Mouse (Mus musculus) c-Kit-positive CD71-positive TER-119-positive erythroid progenitor cells, embryonic 14.5 days (primary cell): ENCODE measurements at regions not wholly inside any gene's neighbourhood (a gene's known extent, or its start where the extent isn't known, plus 50 kb on each side); places are given as distances from the start of the nearest gene placed in this dataset.
A peak's percentile ranks its signal among the peaks of the same experiment; 100 is the strongest.

ENCODE experiments used
- DNase-seq: peaks from one replicate; pipeline ENCODE4 v3.0.0-alpha.2; 2013; ENCODE audit warnings: low spot score

GRCm38 (mm10) chr2:79136619-79137458, 118.4 kb upstream of the Itga4 start:
- DNase-seq, result no peak

DNA sequence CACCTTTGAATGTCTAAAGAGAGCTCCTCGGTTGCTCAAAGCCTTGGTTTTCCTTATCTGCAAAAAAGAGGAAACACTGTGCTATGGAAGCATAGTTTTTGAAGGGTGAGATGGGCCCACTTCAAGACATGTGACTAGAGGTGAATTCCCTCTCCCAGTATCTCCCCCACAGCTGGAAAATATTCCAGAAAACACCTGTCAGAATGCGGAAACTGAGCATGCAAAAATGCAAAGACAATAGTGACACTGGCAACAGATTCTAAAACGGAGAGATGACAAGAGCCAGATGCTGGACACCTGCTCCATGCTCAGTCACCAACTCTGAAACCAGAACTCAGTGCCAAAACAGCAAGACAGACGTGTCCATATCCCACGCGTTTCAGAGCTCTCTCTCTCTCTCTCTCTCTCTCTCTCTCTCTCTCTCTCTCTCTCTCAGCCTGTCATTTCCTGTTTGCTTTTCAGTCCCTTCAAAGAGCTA, 117.5 kb upstream of the Itga4 start:
- no peak for DNase-seq

GRCm38 (mm10) chr2:79138368-79139109, 116.7 kb upstream of the Itga4 start:
- no peak for DNase-seq

GRCm38 (mm10) chr2:79141961-79142360, 113.3 kb upstream of the Itga4 start:
- no peak for DNase-seq

GRCm38 (mm10) chr2:79143196-79143595, 112.0 kb upstream of the Itga4 start:
- DNase-seq, result no peak

DNA sequence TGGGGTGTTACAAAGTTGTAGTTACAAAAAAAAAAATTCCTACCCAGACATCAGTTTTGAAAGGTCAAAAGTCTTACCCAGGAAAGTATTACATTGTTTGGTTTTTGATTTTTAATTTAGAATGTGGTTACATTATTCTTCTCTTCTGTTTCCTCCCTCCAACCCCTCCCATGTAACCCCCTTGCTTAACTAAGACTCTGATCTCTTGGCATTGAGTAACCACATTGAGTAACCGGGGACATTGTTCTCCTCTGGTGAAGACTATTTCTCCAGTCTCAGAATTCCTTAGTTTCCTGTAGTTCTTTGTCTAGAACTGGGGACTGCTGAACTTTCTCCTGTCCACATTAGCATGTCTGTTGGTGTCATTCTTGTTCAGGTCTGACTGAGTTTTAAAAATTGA, 109.3 kb upstream of the Itga4 start:
- no peak for DNase-seq

DNA sequence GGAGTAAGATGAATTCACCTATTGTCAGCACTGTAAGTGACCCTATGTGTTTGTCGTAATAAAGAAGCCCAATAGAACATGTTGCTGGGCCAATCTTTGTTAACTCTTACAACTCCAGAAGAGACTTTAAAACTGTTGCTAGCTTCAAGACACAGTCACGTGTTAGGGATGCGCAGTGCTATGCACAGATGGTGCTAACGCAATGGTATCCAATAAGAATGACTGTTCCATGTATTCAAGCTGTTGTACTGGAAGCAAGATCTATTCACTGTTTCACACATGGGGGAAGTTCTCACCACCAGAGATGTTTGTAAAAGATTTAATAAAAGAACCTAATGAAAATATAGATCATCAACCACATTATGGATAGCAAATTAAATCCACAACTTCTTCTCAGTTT, 108.7 kb upstream of the Itga4 start:
- DNase-seq, result no peak

DNA sequence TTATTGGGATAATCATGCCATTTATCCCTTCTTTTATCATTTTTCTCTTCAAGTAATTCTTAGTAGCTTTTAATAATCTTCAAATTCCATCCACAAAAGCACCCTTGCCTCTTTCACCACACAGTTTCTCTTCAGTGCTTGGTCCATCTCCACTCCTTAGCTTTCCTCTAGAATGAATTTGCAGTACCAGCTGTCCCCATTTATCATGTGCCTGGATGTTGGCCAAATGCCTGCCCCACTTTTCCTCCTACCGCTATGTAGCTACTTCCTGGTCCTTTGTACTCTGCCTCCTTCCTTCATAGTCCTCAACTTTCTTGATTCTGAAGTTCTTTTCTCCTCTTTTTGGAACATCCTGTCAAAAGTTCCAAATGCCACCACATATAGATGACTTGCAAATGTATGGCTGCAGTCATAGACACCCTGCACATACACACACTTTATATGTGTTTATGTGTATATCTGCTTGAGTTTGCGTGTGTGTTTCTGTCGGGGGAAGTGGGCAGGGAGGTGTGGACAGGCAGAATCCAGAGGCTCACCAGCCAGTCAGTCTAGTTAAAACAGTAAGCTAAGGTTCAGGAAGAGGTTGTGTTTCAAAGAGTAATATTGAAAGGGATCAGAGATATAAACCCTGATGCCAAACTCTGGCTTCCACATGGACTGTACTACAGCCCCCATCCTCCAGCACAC, 106.1 kb upstream of the Itga4 start:
- DNase-seq, result no peak

GRCm38 (mm10) chr2:79151610-79152009, 103.6 kb upstream of the Itga4 start:
- no peak for DNase-seq

- DNase-seq, result no peak
These were observed 103.1 kb upstream of the Itga4 start for GRCm38 (mm10) chr2:79152031-79152694.

DNA sequence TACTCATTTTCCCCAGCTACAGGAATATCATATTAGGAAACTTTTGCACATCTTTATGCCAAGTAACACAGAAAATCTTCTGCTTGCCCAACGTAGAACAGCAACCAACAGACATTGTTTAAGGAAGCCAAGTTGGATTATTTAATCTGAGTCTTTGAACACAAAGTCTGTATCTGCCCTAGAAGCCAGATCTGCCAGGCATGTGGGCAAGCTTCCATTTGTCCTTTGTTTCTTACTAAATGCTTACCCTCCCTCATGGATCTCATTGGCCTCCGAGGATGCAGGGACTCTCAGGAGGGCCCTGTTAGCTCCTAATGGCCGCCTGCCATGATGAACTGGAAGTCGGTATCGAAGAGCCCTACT, 102.5 kb upstream of the Itga4 start:
- no peak for DNase-seq

- DNase-seq, result no peak
These were observed 102.2 kb upstream of the Itga4 start for GRCm38 (mm10) chr2:79153070-79153469.

DNA sequence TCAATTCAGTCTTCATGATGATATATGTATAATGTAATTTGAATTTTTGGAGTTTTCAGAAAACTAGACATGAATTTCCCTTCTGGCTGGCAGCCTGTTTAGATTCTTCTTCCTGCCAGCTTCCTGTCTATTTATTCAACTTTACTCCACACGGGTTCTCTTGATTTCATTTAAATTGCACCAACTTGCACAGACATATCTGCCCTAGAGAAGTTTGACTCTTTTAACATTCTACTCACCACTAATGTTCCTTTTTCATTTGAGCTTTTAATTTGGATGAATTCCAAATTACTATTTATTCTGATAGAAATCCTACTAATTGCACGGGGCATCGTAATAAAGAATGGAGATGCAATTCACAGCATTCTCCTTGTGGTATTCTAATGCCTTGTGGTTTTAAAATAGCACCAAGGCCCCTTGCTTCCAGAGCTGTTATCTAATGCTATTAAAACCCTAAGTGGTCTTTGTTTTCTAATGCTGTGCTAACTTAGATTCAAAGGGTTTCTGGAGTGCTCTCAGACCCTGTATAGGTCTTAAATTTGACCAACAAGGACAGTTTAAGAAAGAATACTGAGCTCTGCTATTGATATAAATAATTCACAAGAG, 96.7 kb upstream of the Itga4 start:
- no peak for DNase-seq

- DNase-seq, result no peak
These were observed 95.9 kb upstream of the Itga4 start for GRCm38 (mm10) chr2:79159336-79159735.

GRCm38 (mm10) chr2:79172967-79173919, 82.0 kb upstream of the Itga4 start:
- DNase-seq, result peak; percentile 6

DNA sequence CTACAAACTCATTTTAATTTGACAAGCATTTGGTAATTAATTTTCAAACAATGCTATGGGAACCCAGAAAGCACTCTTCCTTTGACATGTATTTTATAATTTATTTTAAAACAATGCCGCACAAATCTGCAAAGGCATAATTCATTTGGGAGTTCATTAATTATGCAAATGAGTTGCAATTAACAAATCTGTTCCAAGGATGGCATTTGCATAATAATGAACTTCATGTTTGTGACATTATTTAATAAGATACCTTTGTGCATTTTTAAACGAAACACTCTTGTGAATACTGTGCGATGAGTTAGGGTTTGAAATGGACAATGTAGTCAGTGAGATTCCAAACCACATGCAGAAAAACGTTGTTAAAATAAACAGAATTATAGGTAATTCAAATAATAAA, 80.9 kb upstream of the Itga4 start:
- DNase-seq, result no peak

GRCm38 (mm10) chr2:79180782-79181181, 74.4 kb upstream of the Itga4 start:
- no peak for DNase-seq

DNA sequence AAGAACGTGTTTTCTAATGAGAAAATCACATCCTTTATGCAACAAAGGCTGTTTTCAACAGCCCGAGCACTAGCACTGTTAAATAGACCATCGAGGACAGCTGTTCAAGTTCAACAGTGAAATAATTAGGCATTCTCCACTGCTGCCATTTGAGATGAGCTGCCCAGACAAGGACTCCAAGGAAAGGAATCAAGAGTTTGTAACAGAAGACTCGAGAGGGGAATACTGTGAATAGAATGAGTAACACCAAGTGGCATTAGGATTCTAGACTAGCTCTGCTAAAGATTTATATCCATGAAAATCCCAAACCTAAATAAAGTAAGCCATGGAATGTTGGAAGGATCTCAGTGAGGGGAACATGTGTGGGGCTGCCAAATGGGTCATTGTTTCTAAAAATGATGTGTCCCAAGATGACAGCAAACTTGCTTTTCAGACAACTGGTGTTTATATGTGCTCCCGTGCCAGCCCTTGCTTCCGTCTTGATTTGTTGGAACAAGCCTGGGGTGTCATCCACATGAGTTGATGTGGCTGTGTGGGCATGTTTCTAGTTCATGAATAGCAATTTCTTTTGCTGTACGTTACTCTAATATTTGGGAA, 72.1 kb upstream of the Itga4 start:
- no peak for DNase-seq

- DNase-seq, result no peak
These were observed 69.8 kb upstream of the Itga4 start for GRCm38 (mm10) chr2:79185234-79186101.
